Mouse (Mus musculus): ENCODE measurements around the gene Noct. TPM values are rescaled to one million over a fixed set of nuclear protein-coding genes. Genes with fewer than 3 reads are reported as not detected.
"Not testable (repeated sequence)": the region's sequence is repeated elsewhere in the genome, so short reads cannot be mapped to it uniquely, and the experiment has no call there.

Gene Noct
- polyA plus RNA-seq, 3 experiments from 2014 or later, result 2.2 to 4.3 (median 3.5) TPM

GRCm38 (mm10) chr3:51206521-51206920, 17.7 kb upstream of the Noct start:
- no peak for ATAC-seq

DNA sequence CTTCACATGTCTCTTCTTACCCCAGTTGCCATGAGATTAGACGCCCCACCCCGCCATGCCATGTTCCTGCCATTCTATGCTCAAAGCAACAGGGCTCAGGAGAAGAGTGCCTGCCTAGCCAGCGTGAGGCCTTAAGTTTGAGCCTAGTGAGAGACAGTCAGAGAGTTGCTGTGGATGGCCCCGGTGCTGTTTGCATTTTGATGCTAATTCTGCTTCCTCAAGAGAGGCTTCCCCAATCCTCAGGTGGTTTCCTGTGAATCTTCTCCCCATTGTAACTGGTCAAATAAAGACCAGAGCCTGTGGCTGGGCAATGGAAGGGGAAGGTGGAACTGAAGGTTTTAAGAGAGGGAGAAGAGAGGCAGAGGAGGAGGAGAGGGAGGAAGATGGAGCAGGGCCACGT, 15.6 kb upstream of the Noct start:
- ATAC-seq, result no peak

DNA sequence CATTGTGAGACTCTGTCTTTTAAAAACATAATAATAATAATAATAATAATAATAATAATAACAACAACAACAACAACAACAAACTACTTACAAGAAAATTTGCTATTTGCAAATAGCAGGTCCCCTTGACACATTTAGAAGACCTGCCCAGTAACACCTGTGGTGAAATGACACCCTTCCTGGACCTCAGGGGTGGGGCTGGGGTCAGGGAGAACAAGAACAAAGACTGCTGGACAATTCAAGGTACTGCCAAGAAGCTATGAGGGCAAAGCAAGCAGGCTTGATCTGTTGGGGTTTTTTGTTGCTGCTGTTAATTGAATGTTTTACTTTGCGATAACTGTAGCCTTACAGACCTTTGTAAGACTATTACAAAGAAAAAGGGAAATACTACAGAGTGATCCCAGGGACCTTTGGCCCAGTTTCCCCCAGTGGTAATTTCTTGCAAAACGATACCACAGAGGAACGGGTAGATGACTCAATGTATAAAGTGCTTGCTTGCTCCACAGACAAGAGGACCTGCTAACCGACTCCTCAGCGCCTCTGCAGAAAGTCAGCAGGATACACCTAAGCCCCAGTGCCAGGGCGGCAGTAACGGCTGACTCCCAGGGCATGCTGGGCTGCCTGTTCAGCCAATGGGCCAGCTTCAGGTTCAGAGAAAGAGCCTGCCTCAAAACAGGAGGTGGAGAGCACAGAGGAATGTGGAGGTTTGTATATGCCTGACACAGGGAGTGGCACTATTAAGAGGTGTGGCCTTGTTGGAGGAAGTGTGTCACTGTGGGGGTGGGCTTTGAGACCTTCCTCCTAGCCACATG, 14.5 kb upstream of the Noct start:
- ATAC-seq, result no peak

- no peak for ATAC-seq
Measured at GRCm38 (mm10) chr3:51210485-51210884, 13.8 kb upstream of the Noct start.

- no peak for ATAC-seq
Measured at GRCm38 (mm10) chr3:51213111-51213510, 11.1 kb upstream of the Noct start.

DNA sequence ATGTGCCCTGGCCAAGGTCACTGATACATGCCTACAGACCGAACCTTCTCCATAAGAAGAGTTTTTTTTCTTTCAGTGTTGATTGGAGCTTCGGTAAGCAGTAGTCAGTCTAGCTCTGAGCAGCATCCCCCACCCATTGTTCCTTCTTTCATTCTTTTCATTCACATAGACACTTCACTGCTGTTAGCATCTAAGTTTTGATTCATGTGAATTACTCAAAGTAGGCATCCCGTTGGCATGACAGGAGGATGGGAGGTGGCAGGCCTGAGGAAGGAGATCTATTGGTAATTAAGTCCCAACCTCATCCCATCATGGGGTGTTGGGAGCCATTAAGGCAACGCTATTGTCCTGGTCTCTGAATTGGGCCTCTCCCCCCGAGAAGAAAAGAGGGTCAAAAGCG, 8.6 kb upstream of the Noct start:
- ATAC-seq, result no peak

DNA sequence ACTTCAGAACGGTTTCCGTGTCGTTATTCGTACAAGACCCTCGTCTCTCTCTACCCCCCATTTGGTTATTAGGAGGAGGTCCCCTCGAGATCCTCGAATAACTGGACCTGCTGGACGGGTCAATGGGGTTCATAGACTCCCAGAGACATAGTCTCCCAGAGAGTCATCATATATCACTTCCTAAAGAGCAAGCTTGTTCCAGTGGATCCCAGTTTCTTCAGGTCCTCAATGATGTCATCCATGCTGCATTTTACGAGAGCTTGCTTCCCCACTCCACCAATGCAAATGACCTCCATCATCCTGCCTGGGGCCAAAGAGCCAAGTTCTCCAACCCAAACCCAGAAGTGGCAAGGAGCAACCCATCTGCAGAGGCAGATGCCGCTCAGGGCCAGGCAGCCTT, 7.9 kb upstream of the Noct start:
- ATAC-seq, result not testable (repeated sequence)

GRCm38 (mm10) chr3:51218385-51218784, 5.9 kb upstream of the Noct start:
- not testable (repeated sequence) for ATAC-seq

DNA sequence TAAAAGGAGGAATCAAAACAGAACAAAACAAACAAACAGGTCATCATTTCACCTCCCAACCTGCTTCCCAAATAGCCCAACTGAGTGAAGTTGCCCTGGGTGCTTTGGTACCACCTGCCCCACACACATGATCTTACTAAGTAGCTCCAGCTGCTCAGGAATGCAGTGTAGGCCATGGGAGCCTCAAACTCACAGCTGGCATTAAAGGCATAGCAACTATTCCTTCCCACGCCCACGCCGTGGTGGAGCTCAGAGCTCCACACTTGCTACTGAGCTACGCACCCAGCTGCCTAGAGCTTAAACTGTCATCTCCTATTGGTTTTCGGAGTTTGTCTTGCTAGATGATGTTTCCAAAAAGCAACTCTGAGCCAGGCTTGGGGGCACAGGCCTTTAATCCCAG, 5.0 kb upstream of the Noct start:
- ATAC-seq, result no peak

DNA sequence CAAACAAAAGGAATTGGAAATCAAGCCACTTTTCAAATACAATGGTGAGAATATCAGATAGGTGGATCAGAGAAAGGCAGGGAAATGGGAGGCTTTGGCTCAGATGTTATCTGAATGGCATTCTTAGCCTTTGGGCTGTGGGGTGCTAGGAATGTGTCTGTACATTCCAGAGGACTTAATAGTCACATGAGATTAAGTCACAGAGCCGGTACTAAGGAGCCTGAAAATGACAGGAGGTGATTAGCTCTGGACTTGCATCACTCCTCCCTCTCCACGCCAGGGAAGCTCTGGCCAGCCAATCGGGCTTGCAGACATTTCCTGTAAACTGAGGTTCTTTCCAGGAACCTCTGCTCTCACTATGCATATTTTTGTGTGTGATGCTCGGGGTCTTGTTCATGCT, 3.4 kb upstream of the Noct start:
- ATAC-seq, result no peak

- no peak for ATAC-seq
Measured at GRCm38 (mm10) chr3:51221847-51222246, 2.4 kb upstream of the Noct start.

DNA sequence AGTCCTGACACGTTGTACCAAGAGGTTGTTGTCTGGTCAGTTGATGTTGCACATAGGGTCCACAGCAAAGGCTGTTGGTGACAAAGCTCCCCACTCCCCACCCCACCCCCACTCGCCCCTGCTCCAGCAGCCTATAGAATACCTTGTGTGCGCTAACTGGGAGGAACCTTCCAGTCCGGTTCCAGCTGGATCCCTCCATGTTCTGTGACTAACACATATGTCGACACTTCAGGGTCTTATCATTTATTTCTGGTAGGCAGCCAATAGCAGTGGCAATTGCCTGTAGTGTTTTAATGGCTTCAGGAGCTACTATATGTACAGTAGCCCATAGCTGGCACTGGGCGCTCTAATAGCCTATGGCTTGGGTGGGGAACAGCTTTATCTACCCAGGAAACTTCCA, 1.9 kb upstream of the Noct start:
- no peak for ATAC-seq

- ATAC-seq, result no peak
Measured at GRCm38 (mm10) chr3:51222834-51223460, 1.3 kb upstream of the Noct start.

DNA sequence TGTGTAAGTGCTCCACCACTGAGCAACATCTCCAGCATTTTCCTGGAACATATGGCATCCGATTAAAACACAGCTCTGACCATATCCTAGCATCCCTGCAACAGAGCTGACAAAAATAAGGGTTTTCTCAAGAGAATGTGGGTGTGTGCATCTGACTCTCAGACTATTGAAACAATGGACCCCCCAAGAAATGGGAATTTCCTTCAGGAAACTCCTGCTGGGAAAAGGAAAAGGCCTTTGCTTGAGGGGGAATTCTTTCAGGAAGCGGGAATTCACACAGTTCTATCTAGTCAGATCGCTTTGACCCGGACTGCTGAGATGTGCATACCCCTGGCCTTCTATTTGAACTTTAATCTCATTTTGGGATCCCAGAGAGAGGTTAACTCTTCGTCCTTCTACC, 691 bp upstream of the Noct start:
- no peak for ATAC-seq

DNA sequence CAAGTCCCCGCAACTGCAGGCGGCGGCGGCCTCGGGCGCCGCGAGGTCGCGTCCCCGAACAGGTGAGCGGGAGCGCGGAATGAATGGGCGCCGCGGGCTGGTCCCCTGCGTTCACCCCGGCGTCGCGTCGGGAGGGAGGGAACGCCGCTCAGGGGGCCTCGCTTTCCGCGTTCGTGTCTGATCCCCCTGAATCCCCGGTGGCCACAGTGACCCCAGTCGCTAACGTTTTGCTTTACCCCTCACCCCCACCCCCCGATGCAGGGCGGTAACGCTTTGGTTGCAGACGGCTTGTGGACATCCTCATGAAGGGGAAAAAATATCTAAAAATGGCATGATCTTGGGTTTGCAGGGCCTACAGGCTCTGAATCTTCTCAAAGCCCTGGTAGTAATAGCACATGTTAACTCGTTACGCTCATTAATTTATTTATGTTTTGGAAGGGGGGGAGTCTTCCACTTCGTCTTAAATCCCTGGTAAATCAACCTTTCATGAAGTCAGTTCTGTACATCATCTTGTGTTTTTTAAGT, 1.0 kb downstream of the Noct start:
- no peak for ATAC-seq

DNA sequence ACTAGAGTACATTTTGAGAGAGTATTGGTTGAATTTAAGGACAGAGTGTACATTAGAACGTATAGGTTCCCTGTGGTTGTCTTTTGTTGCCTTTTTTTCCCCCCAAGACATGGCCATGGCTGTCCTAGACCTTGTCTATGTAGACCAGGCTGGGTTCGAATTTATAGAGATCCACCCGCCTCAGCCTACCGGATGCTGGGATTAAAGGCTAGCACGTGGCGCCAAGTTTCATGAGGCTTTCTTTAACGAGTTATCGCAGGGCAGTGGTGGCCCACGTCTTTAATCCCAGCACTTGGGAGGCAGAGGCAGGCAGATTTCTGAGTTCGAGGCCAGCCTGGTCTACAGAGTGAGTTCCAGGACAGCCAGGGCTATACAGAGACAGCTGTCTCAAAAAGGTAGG, 1.7 kb downstream of the Noct start:
- no peak for ATAC-seq

GRCm38 (mm10) chr3:51226601-51227000, 2.4 kb downstream of the Noct start:
- ATAC-seq, result peak; percentile 43

- ATAC-seq, result no peak
Measured at GRCm38 (mm10) chr3:51228038-51228820, 4.0 kb downstream of the Noct start.

GRCm38 (mm10) chr3:51228821-51229205, 4.6 kb downstream of the Noct start:
- no peak for ATAC-seq

GRCm38 (mm10) chr3:51229226-51229625, 5.0 kb downstream of the Noct start:
- no peak for ATAC-seq

- ATAC-seq, result no peak
Measured at GRCm38 (mm10) chr3:51230146-51230835, 6.0 kb downstream of the Noct start.

GRCm38 (mm10) chr3:51230886-51231285, 6.6 kb downstream of the Noct start:
- ATAC-seq, result no peak

DNA sequence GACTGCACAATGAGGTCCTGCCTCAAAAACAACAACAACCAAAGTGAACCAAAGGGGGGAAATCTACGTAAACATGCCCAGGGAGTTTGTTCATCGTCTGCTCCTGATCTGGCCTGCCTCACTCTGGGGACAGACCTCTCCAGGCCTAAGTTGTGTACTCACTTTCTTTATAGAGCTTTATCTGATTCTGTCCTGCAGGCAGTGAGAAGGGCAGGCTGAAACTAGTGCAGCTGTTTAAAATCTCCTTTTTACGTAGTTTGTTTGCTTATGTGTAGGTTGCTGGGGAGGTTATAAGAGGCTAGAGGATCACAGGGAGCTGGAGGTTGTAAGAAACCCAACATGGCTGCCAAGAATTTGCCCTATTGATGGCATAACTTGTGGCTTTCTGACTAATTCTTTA, 7.3 kb downstream of the Noct start:
- no peak for ATAC-seq

Measured in inflammation-experienced regulatory T-cells, adult 6 months (primary cell).